Mouse (Mus musculus) midbrain, embryonic 15.5 days (tissue): Measurements from ENCODE around the gene Ppp6r1. TPM values are rescaled to one million over a fixed set of nuclear protein-coding genes. Genes with fewer than 3 reads are reported as not detected.
"Not testable (repeated sequence)": the region's sequence is repeated elsewhere in the genome, so short reads cannot be mapped to it uniquely, and the experiment has no call there.

Experiments used
- ATAC-seq: fragments of 200-750 bp; cut with Nextera tagmentation; replicated peaks from 2 replicates; pipeline ENCODE4 v1.8.0; 2017; ENCODE audit warnings: moderate TSS enrichment
- H3K27ac ChIP-seq: fragments of 300-500 bp; sonication (generic); 2 replicates; pipeline ENCODE4 v1.5.1; 2015; ENCODE audit warnings: mild to moderate bottlenecking, inconsistent platforms
- H3K27me3 ChIP-seq: fragments of 300-500 bp; sonication (generic); replicated peaks from 2 replicates; pipeline ENCODE4 v1.6.1; 2015; ENCODE audit warnings: inconsistent platforms
- H3K36me3 ChIP-seq: fragments of 300-500 bp; sonication (generic); replicated peaks from 2 replicates; pipeline ENCODE4 v1.6.1; 2015; ENCODE audit warnings: inconsistent platforms
- H3K4me1 ChIP-seq: fragments of 300-500 bp; sonication (generic); 2 replicates; pipeline ENCODE4 v1.6.1; 2015; ENCODE audit warnings: inconsistent platforms
- H3K4me2 ChIP-seq: fragments of 300-500 bp; sonication (generic); 2 replicates; pipeline ENCODE4 v1.6.1; 2015; ENCODE audit warnings: inconsistent platforms, mild to moderate bottlenecking, moderate library complexity
- H3K4me3 ChIP-seq: fragments of 300-500 bp; sonication (generic); 2 replicates; pipeline ENCODE4 v1.5.1; 2015; ENCODE audit warnings: mild to moderate bottlenecking, inconsistent platforms
- H3K9ac ChIP-seq: fragments of 300-500 bp; sonication (generic); 2 replicates; pipeline ENCODE4 v1.6.1; 2015; ENCODE audit warnings: mild to moderate bottlenecking, inconsistent platforms
- H3K9me3 ChIP-seq: fragments of 300-500 bp; sonication (generic); 2 replicates; pipeline ENCODE4 v1.6.1; 2016; ENCODE audit warnings: inconsistent platforms
- WGBS: fragments of 180-500 bp; shearing (Covaris S2); methylation state at CpG from one replicate; pipeline ENCODE4 v1.1.7; 2015; ENCODE audit warnings: mixed read lengths; 5-methylcytosine and 5-hydroxymethylcytosine counted together
- polyA plus RNA-seq: library from polyadenylated mRNA; unstranded; fragments of >200 nt; fragmentation: Nextera tagmentation; extraction: Ambion mirVana; gene quantifications from 2 replicates; pipeline ENCODE4 v1.2.1, GENCODE M21; 2015

Ppp6r1 gene
- polyA plus RNA-seq, 1 experiment from 2014 or later = 10.5 TPM

DNA sequence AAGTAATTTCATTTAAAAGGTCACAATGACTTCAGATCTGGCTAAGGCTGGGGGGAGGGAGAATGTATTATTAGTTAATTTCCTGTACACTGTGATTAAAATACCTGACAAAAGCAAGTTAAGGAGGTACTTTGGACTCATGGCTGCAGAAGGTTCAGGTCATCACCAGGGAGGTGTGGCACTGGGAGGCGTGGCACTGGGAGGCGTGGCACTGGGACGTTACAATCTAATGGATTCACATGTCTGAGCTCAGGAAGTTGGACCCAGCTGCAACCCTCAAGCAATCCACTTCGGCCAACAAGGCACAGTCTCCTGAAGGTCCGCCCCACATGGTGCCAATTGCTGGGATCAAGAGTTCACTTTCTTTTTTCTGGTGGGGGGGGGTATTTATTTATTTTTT lies 50.8 kb downstream of the Ppp6r1 start:
- H3K27me3 ChIP-seq = no peaks in the 10 kb centered on the region
- H3K27ac ChIP-seq = no peak overlapping the region
- no peaks in the 10 kb centered on the region for H3K36me3 ChIP-seq
- no peak overlapping the region for H3K4me2 ChIP-seq
- no peak overlapping the region for H3K9ac ChIP-seq
- 76% methylated on average over 5 of the region's 5 CpGs for WGBS
- ATAC-seq = no peak
- no peaks in the 10 kb centered on the region for H3K4me1 ChIP-seq
- no peak overlapping the region for H3K4me3 ChIP-seq
- H3K9me3 ChIP-seq = no peaks in the 10 kb centered on the region

- Histone ChIP-seq H3K36me3 (no peaks in the 10 kb centered on the region), H3K4me1 (no peaks in the 10 kb centered on the region), H3K9ac (no peak within 1 kb of the TSS), H3K27me3 (no peaks in the 10 kb centered on the region), H3K27ac (no peak within 1 kb of the TSS), H3K4me3 (no peak within 1 kb of the TSS), H3K9me3 (no peaks in the 10 kb centered on the region), H3K4me2 (no peak within 1 kb of the TSS)
- ATAC-seq = no peak
- 81% methylated on average over 6 of the region's 6 CpGs for WGBS
Measured at GRCm38 (mm10) chr7:4603873-4604272, 54.9 kb downstream of the Ppp6r1 start, which contains the start of gene Ptprh. Gene Ptprh, minus strand, starts transcription at chr7:4604041.

DNA sequence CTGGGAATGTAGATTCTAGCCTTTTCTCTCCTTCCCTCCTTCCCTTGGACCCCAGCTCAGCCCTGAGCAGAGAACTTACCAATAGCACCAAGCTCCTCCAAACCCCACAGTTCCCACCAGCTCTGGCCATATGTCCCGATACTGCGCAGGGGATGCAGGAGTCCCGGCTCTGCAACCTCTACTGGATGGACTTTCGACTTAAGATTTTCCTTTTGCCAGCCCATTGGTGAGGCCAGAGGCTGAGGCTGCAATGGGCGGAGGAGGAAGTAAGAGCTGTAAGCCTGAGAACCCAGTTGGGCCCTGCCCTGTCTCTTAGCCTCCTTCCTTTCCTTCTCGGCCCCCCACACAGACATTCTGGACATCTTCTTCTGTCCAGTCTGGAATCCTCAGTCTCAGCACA lies 55.9 kb downstream of the Ppp6r1 start:
- ATAC-seq = no peak
- Histone ChIP-seq H3K27ac (no peak overlapping the region), H3K9ac (no peak overlapping the region), H3K36me3 (no peaks in the 10 kb centered on the region), H3K27me3 (no peaks in the 10 kb centered on the region), H3K9me3 (no peaks in the 10 kb centered on the region), H3K4me1 (no peaks in the 10 kb centered on the region), H3K4me2 (no peak overlapping the region), H3K4me3 (no peak overlapping the region)
- WGBS = 92% methylated on average over 6 of the region's 6 CpGs

DNA sequence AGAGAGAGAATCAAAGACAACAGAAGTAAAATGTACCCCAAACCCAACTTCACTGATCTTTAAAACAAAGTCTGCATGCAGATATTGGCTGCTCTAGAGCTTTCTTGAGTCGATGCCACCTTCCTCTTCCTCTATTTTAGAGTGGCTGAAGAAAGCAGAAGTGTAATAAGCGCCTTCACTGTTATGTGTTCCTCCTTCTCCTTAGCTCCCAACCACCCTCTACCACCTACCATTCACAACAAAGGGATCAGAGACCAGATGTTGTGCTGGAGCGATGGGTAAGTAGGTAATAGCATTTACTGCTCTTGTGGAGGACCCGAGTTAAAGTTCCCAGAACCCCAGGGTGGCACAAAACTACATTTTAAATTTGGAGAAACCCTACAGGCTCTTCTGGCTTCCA lies 61.8 kb downstream of the Ppp6r1 start:
- WGBS = 70% methylated on average over 4 of the region's 4 CpGs
- not testable (repeated sequence) for H3K9ac ChIP-seq, H3K4me2 ChIP-seq, H3K36me3 ChIP-seq, H3K27me3 ChIP-seq, H3K4me3 ChIP-seq, ATAC-seq, H3K9me3 ChIP-seq, H3K27ac ChIP-seq, H3K4me1 ChIP-seq

Other genes starting within 250 kb of the Ppp6r1 start
- gene Rdh13, start 213.4 kb downstream of the Ppp6r1 start, polyA plus RNA-seq = 44.4 and 46.5 TPM in 2 replicates
- 13.1 and 13.2 TPM in 2 replicates for gene Eps8l1, start 198.3 kb downstream of the Ppp6r1 start, polyA plus RNA-seq
- 50.3 and 51.3 TPM in 2 replicates for gene Ppp1r12c, start 157.3 kb downstream of the Ppp6r1 start, polyA plus RNA-seq
- 4.1 and 4.3 TPM in 2 replicates for gene Tnnt1, start 142.6 kb downstream of the Ppp6r1 start, polyA plus RNA-seq
- 1.4 and 3.5 TPM in 2 replicates for gene Tnni3, start 134.8 kb downstream of the Ppp6r1 start, polyA plus RNA-seq
- gene Dnaaf3, start 126.6 kb downstream of the Ppp6r1 start, polyA plus RNA-seq = 2.3 and 2.8 TPM in 2 replicates
- 155 and 162 TPM in 2 replicates for gene Syt5, start 111.5 kb downstream of the Ppp6r1 start, polyA plus RNA-seq
- gene Ptprh, start 55.0 kb downstream of the Ppp6r1 start, polyA plus RNA-seq = 0.75 and 1.3 TPM in 2 replicates
- 3.8 and 4.2 TPM in 2 replicates for gene Tmem86b, start 27.6 kb downstream of the Ppp6r1 start, polyA plus RNA-seq
- 165 TPM in 2 replicates for gene Hspbp1, start 26.0 kb upstream of the Ppp6r1 start, polyA plus RNA-seq
- 8.6 TPM in 2 replicates for gene Brsk1, start 31.6 kb upstream of the Ppp6r1 start, polyA plus RNA-seq
- gene Tmem150b, start 66.2 kb upstream of the Ppp6r1 start, polyA plus RNA-seq = 0.09 and 0.25 TPM in 2 replicates
- 75.3 and 77.2 TPM in 2 replicates for gene Kmt5c, start 81.1 kb upstream of the Ppp6r1 start, polyA plus RNA-seq
- 21.6 and 23.6 TPM in 2 replicates for gene Cox6b2, start 94.1 kb upstream of the Ppp6r1 start, polyA plus RNA-seq
- gene Fam71e2, start 112.3 kb upstream of the Ppp6r1 start, polyA plus RNA-seq = not detected in 2 replicates
- gene Il11, start 123.8 kb upstream of the Ppp6r1 start, polyA plus RNA-seq = 1.0 and 1.6 TPM in 2 replicates
- gene Tmem190, start 123.9 kb upstream of the Ppp6r1 start, polyA plus RNA-seq = not detected in 2 replicates
- gene Tmem238, start 130.6 kb upstream of the Ppp6r1 start, polyA plus RNA-seq = 5.4 and 5.8 TPM in 2 replicates
- 186 and 187 TPM in 2 replicates for gene Rpl28, start 133.9 kb upstream of the Ppp6r1 start, polyA plus RNA-seq
- 265 and 288 TPM in 2 replicates for gene Ube2s, start 153.6 kb upstream of the Ppp6r1 start, polyA plus RNA-seq
- 15.3 and 16.6 TPM in 2 replicates for gene Shisa7, start 185.7 kb upstream of the Ppp6r1 start, polyA plus RNA-seq
- 3.1 and 4.6 TPM in 2 replicates for gene Isoc2b, start 211.2 kb upstream of the Ppp6r1 start, polyA plus RNA-seq
- gene Isoc2a, start 218.1 kb upstream of the Ppp6r1 start, polyA plus RNA-seq = 0.54 and 0.57 TPM in 2 replicates
- gene Gm36210, start 247.5 kb upstream of the Ppp6r1 start, polyA plus RNA-seq = 0.40 and 0.65 TPM in 2 replicates